Mouse (Mus musculus) cerebral cortex, adult 2 months (tissue): ENCODE measurements around the gene Tmem212.

ENCODE experiments used
- WGBS: fragments of 180-500 bp; shearing (Covaris S2); methylation state at CpG from one replicate; pipeline ENCODE4 v1.1.7; 2018; 5-methylcytosine and 5-hydroxymethylcytosine counted together

Gene Tmem212

DNA sequence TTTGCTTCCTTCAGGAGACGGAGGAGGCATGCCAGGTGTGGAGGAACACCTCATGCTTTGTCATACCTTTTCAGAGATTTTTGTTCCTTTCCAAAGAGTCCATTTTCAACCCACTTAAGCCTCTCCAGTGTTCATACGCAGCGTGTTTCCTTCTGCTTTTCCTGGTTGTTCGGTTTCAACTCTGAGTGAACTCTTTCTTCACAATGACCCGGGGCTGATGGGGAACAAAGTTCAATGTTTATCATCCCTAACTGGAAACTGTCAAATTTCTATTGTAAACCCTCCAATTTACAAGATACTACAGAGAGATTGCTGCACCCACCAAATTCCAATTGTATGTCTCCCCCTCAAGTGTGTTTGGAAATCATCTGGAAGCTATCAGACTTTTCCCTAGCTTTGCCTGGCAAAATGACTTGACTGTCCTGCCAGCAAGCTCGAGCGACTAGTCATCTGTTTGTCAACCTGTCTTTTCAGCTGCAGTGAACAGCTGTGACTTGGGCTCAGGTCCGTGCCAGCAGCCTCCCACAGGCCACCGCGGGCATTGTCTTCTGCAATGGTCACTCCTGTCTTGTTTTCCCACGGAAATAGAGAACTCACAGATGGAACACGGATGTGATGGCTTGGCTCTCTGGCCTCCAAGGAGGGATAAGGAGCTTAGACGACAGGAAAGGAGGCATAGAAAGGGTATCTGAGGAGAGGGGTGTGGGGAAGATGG, 3.0 kb upstream of the Tmem212 start:
- 67% methylated on average over 13 of the region's 13 CpGs for WGBS

DNA sequence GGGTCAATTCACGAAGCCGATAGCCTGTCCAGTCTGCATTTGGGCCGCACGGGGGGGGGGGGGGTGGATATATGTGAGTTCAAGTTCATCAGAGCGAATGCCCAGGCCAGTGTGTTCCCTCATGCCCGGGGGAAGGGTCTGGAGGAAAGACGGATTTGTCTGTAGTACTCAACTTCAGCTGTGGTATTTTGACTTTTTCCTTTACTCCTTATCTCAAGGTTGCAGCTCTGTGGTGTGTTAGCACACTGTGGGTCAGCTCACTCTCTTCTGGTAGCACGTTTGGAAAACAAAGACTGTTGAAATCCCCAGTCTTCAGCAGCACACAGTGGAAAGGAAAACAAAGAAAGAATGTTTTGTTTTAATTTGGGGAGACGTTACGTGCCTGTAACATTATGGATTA, 2.0 kb upstream of the Tmem212 start:
- WGBS, result 86% methylated on average over 10 of the region's 10 CpGs

DNA sequence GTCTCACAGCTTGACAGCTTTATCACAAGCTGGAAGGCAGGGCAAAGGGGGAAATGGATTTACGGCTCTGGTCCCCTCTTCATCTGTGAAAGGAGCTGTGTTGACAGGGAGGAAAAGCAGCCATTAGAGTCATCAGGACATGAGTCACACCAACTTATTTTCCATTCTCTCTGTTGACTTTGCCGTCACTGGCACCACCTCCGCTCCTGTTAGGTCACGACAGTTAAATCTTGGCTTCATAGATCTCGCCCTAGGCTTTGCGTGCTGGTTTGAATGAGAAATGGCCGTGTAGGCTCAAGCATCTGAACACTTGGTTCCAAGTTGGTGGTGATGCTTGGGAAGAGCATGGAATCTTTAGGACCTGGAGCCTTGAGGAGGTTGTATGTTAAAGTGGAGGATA, 9.6 kb downstream of the Tmem212 start:
- WGBS, result 91% methylated on average over 7 of the region's 7 CpGs

- 97% methylated on average over 6 of the region's 6 CpGs for WGBS
Measured at GRCm38 (mm10) chr3:27885585-27885984, 10.6 kb downstream of the Tmem212 start.

- 65% methylated on average over 6 of the region's 6 CpGs for WGBS
Measured at GRCm38 (mm10) chr3:27881897-27882835, 14.0 kb downstream of the Tmem212 start.

DNA sequence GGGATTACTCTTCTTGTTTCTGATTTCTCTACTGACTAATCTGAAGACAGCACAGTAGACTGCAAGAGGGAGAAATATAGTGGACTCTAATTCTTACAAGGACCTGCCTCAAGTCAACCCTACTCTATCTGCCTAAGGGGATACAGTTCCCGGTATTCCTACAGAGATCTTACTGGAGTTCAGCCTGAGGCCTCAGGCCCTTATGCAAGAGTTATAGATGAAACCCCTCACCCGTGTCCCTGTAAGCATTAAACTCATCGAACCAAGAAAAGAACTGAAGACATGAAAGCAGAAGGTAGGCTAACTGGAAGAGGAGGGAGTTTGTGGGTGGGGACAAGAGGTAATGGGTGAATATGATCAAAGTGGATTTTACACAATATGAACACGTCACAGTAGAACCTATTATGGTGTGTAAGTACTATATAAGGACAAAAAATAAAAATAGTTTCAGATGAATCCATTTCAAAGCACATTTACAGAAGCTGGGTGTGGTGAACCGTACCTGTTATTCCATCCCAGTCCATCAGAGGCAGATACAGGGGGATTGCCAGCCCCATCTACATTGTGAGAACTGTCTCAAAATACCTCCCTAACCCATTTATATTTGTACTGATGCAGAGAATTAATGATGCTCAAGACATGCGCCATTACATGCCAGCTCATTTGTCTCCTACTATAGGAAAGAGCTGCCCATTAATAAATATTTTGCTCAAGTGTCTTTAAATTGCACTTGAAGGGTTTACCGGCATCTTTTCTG, 17.1 kb downstream of the Tmem212 start:
- 86% methylated on average over 7 of the region's 7 CpGs for WGBS

DNA sequence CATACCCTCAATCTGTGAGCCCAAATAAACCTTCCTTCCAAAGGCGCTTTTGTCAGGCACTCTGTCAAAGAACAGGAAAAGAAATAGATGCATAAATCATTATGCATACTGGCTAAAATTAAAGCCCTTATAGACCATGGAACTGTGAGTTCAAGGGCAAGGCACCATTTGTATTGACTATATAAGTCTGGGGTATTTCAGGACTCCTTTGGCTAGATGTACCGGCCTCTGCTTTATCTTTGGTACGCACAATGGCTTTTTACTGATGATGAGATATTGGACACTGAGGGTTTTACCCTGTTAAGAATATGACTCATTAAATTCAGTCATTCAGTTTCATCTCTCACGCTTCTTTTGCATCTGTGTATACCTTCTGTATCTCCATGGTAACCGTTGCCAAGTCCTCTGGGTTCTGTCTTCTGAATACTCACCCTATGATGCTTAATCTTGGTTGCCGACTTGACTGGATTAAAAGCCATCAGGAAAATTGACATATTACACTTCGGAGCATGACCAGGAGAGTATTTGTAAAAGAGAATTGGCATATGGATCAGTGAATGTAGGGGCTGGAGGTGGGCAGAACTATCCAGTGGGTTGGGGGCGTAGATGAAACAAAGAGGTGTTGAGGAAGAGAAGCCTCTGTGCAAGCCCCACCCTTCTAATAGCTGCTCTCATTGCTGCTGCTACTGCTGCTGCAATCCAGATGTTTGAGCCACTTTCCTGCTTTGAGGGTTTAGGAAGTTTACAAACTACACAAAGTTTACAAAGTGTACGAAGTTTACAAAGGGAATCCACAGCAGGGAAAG, 22.7 kb downstream of the Tmem212 start:
- 51% methylated on average over 9 of the region's 9 CpGs for WGBS

DNA sequence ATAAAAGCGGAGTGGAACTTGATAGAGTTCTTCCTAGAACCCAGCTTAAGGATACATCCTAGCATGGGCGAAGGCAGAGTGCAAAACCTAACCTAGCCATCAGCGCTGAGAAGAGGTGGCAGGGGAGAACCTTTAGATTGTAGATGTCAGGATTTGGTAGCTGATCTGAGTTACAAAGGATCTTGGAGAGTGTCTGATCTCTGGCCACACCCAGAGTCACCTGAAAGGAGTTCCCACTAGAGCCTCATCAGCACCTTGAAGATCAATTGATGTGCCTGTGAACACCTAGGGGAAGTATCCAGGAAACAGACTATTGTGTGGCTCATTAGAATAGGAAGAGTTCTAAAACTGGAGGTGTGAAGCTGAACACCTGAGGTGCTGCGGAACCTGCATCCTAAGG, 23.7 kb downstream of the Tmem212 start:
- 96% methylated on average over 4 of the region's 4 CpGs for WGBS

- 91% methylated on average over 3 of the region's 3 CpGs for WGBS
Measured at GRCm38 (mm10) chr3:27871891-27872290, 24.3 kb downstream of the Tmem212 start.

GRCm38 (mm10) chr3:27871371-27871770, 24.8 kb downstream of the Tmem212 start:
- WGBS, result 92% methylated on average over 4 of the region's 4 CpGs

DNA sequence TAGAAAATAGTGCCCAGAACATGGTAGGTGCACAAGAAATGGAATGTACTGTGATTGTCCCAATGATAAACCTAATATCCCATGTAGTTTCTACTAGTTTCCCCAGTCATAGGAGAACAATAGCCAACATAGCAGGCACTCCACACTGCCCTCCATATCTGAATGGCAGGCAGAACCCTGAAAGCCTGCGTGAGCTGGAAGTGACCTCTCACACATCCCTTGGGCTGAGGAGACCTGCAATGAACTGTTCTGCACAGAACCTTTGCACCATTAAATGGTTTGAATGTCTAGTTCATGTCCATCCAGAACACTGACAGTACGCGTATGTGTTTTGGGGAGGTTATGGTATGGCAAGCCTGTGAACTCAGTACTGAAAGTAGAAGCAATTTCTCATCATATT, 27.5 kb downstream of the Tmem212 start:
- WGBS, result over 99% methylated on average over 3 of the region's 3 CpGs

DNA sequence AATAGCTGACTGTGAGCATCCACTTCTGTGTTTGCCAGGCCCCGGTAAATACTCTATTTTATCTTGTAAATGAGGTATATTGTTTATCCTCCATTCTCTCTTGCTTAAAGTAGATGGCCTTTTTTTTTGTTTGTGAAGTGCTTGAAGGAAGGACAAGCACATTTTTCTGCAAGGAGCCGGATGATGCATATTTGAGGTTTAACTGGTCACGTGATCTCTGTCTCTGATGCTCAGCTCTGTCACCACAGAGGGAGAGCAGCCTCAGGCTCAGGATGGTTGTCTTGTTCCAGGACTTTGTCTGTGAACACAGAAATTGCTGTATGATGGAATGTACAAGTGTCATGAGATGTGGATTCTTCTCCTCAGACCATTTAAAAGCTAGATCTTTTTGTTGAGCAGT, 28.4 kb downstream of the Tmem212 start:
- 83% methylated on average over 3 of the region's 3 CpGs for WGBS

DNA sequence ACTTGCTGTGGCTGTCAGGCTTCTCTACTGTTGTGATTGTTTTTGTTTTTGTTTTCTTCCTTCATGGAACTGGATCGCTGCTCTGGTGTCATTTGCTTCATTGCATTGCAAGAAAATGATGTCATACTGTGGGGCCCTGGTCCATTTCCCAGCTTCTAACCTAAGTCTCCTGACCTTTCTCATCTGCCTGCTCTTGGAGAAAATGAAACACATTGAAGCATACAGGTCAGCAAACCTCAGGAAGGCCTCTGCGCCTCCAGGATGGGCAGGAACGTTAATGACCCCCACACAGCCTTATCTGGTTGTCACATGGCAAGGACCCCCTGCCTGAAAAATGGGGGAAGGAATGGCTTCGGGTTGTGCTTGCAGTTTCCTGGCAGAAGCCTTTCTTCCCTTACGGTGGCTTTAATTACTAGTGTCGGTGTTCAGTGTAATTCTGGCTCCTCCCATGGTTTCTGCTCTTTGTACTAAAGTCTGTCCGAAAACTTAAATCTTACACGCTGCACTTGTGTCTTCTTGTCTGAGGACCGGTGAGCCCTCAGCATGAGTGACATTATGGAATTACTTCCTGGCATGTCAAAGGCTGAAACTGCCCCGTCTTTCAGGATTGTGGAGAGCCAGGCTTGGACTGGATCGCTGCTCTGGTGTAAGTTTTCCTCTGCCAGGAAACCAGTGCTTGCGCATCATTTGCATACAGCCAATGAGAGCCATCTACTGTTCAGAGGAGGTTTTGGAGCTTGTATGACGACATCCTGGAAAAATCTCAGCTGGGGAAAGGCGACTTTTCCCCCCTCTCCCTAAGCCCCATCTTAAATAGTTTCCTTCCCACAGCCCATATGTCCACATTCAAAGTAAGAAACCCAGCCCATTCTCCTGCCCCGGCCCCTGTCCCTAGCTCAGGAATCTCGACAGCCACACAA, 33.1 kb downstream of the Tmem212 start:
- WGBS, result 9% methylated on average over 16 of the region's 16 CpGs

DNA sequence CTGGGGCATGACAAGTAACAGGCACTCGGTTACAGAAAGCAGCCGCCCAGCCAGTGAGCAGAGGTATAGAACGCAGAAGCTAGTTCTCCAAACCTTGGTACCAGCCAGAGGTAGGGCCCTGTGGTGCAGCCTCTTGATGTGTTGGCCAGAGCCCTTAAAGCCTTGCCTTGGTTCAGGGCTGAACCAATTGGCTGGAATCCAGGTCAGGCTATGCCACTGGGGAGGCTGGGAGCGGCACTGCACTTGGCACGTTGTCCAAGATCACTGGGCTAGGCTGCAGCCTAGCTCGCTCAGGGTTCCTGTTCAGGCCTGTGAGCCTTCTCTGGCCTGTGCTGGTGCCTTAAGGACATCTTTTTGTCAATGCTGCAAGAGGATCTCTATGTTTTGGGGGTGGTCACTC, 34.6 kb downstream of the Tmem212 start:
- WGBS, result 76% methylated on average over 6 of the region's 6 CpGs

GRCm38 (mm10) chr3:27861086-27861485, 35.1 kb downstream of the Tmem212 start:
- WGBS, result over 99% methylated on average over 6 of the region's 6 CpGs

DNA sequence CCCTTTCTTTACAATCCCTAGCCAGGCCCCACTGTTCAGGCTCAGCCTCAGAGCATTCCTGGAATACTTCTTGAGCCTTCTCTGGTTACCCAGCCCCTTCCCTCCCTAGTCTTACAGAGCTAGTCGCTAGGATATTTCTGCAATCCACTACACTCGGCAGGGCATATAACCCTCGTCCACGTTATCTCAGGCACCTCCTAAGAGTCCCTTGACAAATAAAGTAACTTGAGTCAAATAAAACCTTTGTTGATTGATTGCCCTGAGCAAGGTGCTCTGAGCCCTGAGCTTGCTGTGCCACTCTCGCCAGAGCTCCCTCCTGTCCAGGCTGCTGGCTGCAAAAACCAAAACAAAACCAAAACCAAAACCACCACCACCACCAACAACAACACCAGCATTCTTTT, 37.0 kb downstream of the Tmem212 start:
- WGBS, result 61% methylated on average over 5 of the region's 5 CpGs

GRCm38 (mm10) chr3:27858441-27859115, 37.6 kb downstream of the Tmem212 start:
- WGBS, result 68% methylated on average over 5 of the region's 5 CpGs

- 96% methylated on average over 2 of the region's 2 CpGs for WGBS
Measured at GRCm38 (mm10) chr3:27856288-27856687, 39.9 kb downstream of the Tmem212 start.

DNA sequence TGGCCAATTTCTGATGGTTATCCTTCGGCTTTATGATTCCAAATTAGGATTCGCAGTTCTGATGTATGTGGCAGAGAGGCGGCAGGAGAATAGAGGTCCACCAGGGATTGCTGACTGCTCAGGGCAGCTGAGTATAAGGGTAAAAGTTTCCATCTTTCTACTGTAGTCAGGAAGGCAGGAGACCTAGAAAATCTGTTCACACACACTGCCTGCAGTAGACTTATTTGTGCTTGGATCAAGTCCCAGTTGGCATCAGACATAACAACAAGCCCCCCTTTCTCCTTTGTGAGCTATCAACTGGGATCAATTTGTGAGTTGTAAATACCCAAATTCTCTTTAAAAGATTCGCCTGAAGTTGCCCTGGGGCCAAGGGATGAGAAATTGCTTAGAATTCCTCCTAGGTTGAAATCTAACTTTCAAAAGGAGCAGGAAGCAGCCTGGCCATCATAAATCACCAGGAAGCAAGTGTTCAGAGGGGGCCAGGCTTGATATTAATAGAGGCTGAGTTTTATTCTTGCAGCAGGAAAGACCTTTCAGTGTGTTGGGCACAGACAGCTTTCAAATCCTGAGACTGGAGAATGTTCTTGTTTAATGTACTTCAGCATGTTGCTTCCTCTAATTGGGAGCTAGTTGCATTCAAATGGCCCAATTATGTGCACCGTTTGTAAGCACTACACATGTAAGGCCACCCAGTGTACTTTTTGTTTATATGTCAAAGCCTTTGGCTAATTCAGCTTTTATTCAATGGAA, 41.6 kb downstream of the Tmem212 start:
- 64% methylated on average over 5 of the region's 5 CpGs for WGBS
